Mouse (Mus musculus): Measurements from ENCODE around the gene Olfr721-ps1. TPM values are rescaled to one million over a fixed set of nuclear protein-coding genes. Genes with fewer than 3 reads are reported as not detected.

Gene Olfr721-ps1
- not detected for total RNA-seq (2021)

DNA sequence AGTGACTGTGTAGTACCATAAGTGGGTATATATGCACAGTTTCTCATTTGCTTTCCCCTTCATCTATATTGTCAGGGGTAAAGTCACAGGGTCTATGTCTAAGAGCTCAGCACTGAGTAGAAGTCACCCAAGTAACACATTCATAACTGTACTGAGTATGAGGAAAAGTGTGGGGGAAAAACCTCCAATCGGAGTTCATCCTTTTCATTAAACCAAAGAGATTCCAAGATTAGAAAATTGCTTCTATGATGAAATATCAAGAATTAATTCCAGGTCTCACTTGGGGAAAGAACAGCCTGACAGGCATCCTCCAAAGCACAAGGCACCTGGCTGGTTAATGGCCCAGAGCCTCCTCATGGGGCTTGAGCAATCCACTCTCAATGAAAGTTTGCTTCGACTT, at the start of gene Olfr721-ps1:
Gene Olfr721-ps1, plus strand, starts transcription at position 301 of the 400 bp plus-strand sequence.
- no peak for DNase-seq (ENCODE audit: extremely low spot score in 1 of 2, low spot score in 2 of 2)
- intact Hi-C loops (cut with DNase I): no loop called here

GRCm38 (mm10) chr14:14351721-14352590, 49.1 kb upstream of the Olfr721-ps1 start:
- DNase-seq (ENCODE audit: extremely low spot score in 1 of 2, low spot score in 2 of 2): peak; percentile 38 to 61
- intact Hi-C loops (cut with DNase I): no loop called here

DNA sequence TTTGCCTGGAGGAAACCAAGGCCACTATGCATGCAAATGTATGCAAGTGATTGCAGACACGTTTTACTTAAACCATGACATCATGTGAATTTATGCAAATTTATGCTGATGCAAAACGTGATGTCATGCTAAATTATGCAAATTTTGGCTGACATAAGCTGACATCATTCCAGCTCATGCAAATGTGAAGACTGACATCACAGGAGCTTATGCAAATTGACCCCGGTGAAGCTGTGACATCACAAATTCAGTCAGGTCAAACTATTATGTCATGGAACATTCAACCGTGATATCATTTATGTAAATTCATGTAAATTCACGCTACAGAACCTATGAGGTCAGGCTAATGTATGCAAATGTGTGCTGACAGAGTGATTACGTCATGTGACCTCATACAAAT, 48.5 kb upstream of the Olfr721-ps1 start:
- intact Hi-C loops (cut with DNase I): no loop called here
- DNase-seq (ENCODE audit: extremely low spot score in 1 of 2, low spot score in 2 of 2): peak in 1 of 2 experiments; percentile 9

DNA sequence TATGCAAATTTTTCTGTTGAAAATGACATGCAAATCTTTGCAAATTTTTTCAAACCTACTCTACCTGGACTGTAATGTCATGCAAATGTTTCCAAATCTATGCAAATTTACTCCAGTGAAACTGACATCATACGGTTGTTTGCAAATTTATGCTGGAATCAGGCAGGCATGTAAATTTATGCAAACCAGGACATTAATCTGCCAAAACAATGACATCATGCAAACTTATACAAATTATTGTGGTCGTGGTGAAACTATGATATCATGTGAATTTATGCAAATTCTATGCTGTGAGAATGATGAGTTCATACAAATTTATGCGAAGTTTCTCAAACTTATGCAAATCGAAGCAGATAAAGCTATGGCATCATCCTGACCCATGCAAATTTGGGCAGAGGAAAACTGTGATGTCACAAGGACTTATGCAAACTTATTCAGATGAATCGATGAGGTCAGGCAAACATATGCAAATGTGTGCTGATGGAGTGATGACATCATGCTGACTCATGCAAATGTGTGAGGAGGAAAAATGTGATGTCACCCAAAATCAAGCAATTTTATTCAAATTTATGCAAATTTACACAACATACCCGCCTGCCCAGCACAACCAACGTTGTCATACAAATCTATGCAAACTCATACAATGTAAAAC, 47.9 kb upstream of the Olfr721-ps1 start:
- DNase-seq (ENCODE audit: extremely low spot score in 1 of 2, low spot score in 2 of 2): peak in 1 of 2 experiments; percentile 4
- intact Hi-C loops (cut with DNase I): no loop called here

DNA sequence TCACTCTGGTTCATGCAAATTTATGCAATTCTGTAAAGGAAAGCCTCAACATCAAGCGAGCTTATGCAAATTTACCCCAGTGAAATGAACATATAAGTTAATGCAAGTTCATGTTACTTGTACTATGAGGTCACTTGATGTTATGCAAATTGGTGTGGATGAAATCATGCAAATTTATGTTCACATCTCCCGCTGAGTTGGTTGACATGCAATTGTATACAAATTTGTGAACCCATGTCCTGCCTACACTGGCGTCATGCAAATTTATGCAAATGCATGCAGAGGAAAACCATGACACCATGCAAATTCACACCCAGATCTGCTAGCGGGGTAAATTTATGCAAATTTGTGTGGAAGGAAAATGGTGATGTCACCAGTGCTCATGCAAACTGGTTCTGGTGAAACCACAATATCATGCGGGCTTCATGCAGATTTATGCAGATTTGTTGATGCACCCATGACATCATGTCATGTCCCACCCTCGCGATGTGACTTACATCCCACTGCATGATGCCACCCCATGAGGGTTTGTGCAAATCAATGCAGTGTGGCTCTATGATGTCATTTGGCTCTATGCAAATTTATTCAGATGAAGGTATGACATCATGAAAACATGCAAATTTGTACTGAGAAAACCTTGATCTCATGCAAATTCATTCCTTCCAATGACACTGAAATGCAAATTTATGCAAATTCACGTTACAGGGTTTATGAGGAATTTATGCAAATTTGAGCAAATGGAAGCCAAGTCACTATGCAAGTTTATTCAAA, 47.2 kb upstream of the Olfr721-ps1 start:
- DNase-seq (ENCODE audit: extremely low spot score in 1 of 2, low spot score in 2 of 2): peak in 1 of 2 experiments; percentile 5
- intact Hi-C loops (cut with DNase I): no loop called here

DNA sequence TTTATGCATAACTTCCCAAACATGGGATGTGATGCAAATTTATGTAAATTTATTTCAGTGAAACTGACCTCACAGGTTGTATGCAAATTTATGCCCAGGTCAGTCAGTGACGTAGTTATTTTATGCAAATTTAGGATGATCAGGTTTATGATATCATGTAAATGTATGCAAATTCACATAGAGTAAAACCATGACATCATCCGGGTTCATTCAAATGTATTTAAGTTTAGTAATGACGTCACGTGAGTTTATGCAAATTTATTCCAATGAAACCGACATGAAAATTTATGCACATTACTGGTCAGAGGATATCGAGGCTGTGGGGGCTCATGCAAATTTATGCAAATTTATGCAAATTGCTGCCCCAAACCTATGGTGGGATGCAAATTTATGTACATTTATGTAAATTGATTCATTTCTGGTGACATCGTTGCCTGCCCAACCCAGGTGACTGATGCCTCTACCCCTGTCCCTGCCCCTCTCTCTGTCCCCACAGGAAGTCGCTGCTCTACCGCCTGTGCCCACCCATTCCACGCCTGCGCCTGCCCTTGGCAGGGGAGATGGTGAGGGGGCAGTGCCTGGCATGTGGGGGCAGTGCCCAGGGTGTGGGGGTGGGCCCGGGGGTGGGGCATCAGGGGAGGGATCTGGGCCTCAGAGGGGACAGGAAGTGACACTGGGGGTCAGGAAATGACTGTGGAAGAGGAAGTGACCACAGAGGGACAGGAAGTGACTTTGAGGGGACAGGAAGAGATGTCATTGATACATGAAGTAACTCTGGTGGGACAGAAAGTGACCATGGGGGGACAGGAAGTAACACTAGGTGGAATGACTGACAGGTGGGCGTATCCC, 46.4 kb upstream of the Olfr721-ps1 start:
- DNase-seq (ENCODE audit: extremely low spot score in 1 of 2, low spot score in 2 of 2): peak; percentile 1 to 41
- intact Hi-C loops (cut with DNase I): no loop called here

- peak in 1 of 2 experiments; percentile 28 for DNase-seq (ENCODE audit: extremely low spot score in 1 of 2, low spot score in 2 of 2)
- intact Hi-C loops (cut with DNase I): no loop called here
Measured at GRCm38 (mm10) chr14:14355360-14355646, 45.8 kb upstream of the Olfr721-ps1 start.

- intact Hi-C loops (cut with DNase I): no loop called here
- DNase-seq (ENCODE audit: extremely low spot score in 1 of 2, low spot score in 2 of 2): no peak
Measured at GRCm38 (mm10) chr14:14395535-14395934, 5.6 kb upstream of the Olfr721-ps1 start.

DNA sequence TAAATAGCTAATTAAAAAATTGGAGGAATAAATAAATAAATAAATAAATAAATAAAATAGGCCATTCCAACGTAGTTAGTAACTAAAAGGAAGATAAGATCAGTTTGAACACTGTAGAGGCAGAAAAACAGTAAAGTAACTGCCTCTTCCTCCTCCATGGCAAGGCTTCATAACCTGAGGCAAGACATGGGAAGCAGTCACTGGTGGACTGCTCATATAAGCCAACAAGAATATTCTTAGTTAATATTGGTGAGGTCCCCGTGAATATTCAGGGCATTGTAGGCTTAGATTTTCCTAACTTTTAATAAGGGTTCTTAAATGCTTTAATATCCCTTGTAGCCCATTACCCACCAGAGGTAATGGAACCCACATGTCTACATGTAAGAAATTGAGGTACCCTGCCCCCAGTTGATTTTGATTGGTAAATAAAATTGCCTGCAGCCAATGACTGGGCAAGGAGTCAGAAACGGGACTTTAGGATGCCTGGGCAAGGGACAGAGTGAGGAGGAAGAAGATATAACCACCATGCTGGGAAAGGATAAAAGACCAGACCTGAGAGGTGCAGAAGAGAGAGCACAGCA, 35.1 kb downstream of the Olfr721-ps1 start:
- DNase-seq (ENCODE audit: extremely low spot score in 1 of 2, low spot score in 2 of 2): no peak
- intact Hi-C loops (cut with DNase I): no loop called here

Other genes with a start within 250 kb of the Olfr721-ps1 start
- gene Olfr720, start 214.5 kb upstream of the Olfr721-ps1 start, total RNA-seq (2021): not detected
- gene Olfr31, start 78.5 kb upstream of the Olfr721-ps1 start, total RNA-seq (2021): not detected
- 1 to 10 TPM; 3.4 TPM for gene Il3ra, start 55.0 kb upstream of the Olfr721-ps1 start, total RNA-seq (2021)

Measured in left cerebral cortex, postnatal 10 days (tissue).